Mouse (Mus musculus) small intestine, adult 2 months (tissue): Measurements from ENCODE around the gene Mrpl58. TPM values are rescaled to one million over a fixed set of nuclear protein-coding genes. Genes with fewer than 3 reads are reported as not detected.
"Not testable (repeated sequence)": the region's sequence is repeated elsewhere in the genome, so short reads cannot be mapped to it uniquely, and the experiment has no call there.

Source experiments
- H3K27ac ChIP-seq: fragments of 200-500 bp; 2 replicates; pipeline ENCODE4 v1.5.1; 2012; ENCODE audit warnings: low read depth, low read length, control low read depth, inconsistent platforms; ENCODE audit not compliant: insufficient read depth
- H3K27me3 ChIP-seq: fragments of 200-500 bp; 2 replicates; pipeline ENCODE4 v1.6.1; 2012; ENCODE audit warnings: mild to moderate bottlenecking, moderate library complexity, low read length, inconsistent platforms; ENCODE audit not compliant: control insufficient read depth, insufficient read depth
- H3K36me3 ChIP-seq: fragments of 200-500 bp; 2 replicates; pipeline ENCODE4 v1.6.1; 2012; ENCODE audit warnings: mild to moderate bottlenecking, low read length, control low read depth, inconsistent platforms; ENCODE audit not compliant: control insufficient read depth, insufficient read depth
- H3K4me1 ChIP-seq: fragments of 200-500 bp; 2 replicates; pipeline ENCODE4 v1.6.1; 2012; ENCODE audit warnings: low read length, inconsistent platforms, mixed read lengths; ENCODE audit not compliant: control insufficient read depth, insufficient read depth, insufficient read length
- H3K4me3 ChIP-seq: fragments of 200-500 bp; 2 replicates; pipeline ENCODE4 v1.5.1; 2012; ENCODE audit warnings: low read depth, mild to moderate bottlenecking, control low read depth, inconsistent platforms, low read length, moderate library complexity
- CTCF ChIP-seq: fragments of 200-500 bp; IDR thresholded peaks from 2 replicates; pipeline ENCODE4 v1.5.1; 2012; ENCODE audit warnings: low read depth, mild to moderate bottlenecking, control low read depth, inconsistent platforms, low read length, moderate library complexity, mixed read lengths; ENCODE audit not compliant: insufficient replicate concordance, insufficient read length; ENCODE audit errors: extremely low read depth
- POLR2A ChIP-seq: fragments of 200-500 bp; IDR thresholded peaks from 2 replicates; pipeline ENCODE4 v1.6.1; 2012; ENCODE audit warnings: low read depth, mild to moderate bottlenecking, control low read depth, inconsistent platforms, low read length, moderate library complexity
- WGBS: fragments of 180-500 bp; shearing (Covaris S2); methylation state at CpG from one replicate; pipeline ENCODE4 v1.1.7; 2018; 5-methylcytosine and 5-hydroxymethylcytosine counted together
- polyA plus RNA-seq: library from polyadenylated mRNA; depleted of rRNA; stranded (reverse); fragments of >200 nt; gene quantifications from 2 replicates; pipeline ENCODE4 v1.2.3, GENCODE M21; 2012

Gene Mrpl58
- polyA plus RNA-seq, 1 experiment = 45.8 TPM

- no peak overlapping the region for H3K4me3 ChIP-seq
- no peaks in the 10 kb centered on the region for H3K27me3 ChIP-seq
- whole genome bisulfite sequencing = 57% methylated on average over 16 of the region's 16 CpGs
- TF ChIP-seq CTCF (no peak), POLR2A (no peak)
- H3K4me1 ChIP-seq = peaks cover 3% of the 10 kb centered on the region
- H3K27ac ChIP-seq = no peak overlapping the region
- no peaks in the 10 kb centered on the region for H3K36me3 ChIP-seq
Measured at GRCm38 (mm10) chr11:115383701-115384474, 19.7 kb upstream of the Mrpl58 start.

- 85% methylated on average over 5 of the region's 5 CpGs for WGBS
- no peaks in the 10 kb centered on the region for H3K27me3 ChIP-seq
- TF ChIP-seq CTCF = no peak
- no peak for TF ChIP-seq POLR2A
Measured at GRCm38 (mm10) chr11:115384587-115384986, 19.0 kb upstream of the Mrpl58 start.

GRCm38 (mm10) chr11:115386859-115387258 is 16.7 kb upstream of the Mrpl58 start:
- WGBS = 80% methylated on average over 3 of the region's 3 CpGs
- not testable (repeated sequence) for H3K27ac ChIP-seq, H3K27me3 ChIP-seq, H3K4me3 ChIP-seq, H3K36me3 ChIP-seq, H3K4me1 ChIP-seq

More at GRCm38 (mm10) chr11:115384587-115384986, 19.0 kb upstream of the Mrpl58 start:
- H3K27ac ChIP-seq = no peak overlapping the region
- no peaks in the 10 kb centered on the region for H3K36me3 ChIP-seq
- H3K4me3 ChIP-seq = no peak overlapping the region
- peaks cover 3% of the 10 kb centered on the region for H3K4me1 ChIP-seq

GRCm38 (mm10) chr11:115391358-115391757 is 12.2 kb upstream of the Mrpl58 start:
- no peaks in the 10 kb centered on the region for H3K27me3 ChIP-seq
- WGBS = 93% methylated on average over 7 of the region's 7 CpGs
- TF ChIP-seq CTCF = no peak
- no peak for TF ChIP-seq POLR2A
- H3K27ac ChIP-seq = no peak overlapping the region
- H3K4me3 ChIP-seq = no peak overlapping the region
- no peaks in the 10 kb centered on the region for H3K36me3 ChIP-seq
- no peaks in the 10 kb centered on the region for H3K4me1 ChIP-seq

- 70% methylated on average over 34 of the region's 34 CpGs for WGBS
- H3K4me3 ChIP-seq = no peak overlapping the region
- H3K27me3 ChIP-seq = no peaks in the 10 kb centered on the region
- H3K27ac ChIP-seq = no peak overlapping the region
- H3K36me3 ChIP-seq = no peaks in the 10 kb centered on the region
- no peaks in the 10 kb centered on the region for H3K4me1 ChIP-seq
- TF ChIP-seq POLR2A (no peak), CTCF (no peak)
Measured at GRCm38 (mm10) chr11:115393721-115394325, 9.7 kb upstream of the Mrpl58 start.

- H3K27me3 ChIP-seq = no peaks in the 10 kb centered on the region
- no peaks in the 10 kb centered on the region for H3K4me1 ChIP-seq
- 37% methylated on average over 7 of the region's 7 CpGs for WGBS
- H3K36me3 ChIP-seq = no peaks in the 10 kb centered on the region
- no peak overlapping the region for H3K27ac ChIP-seq
- no peak for TF ChIP-seq POLR2A
- no peak for TF ChIP-seq CTCF
- no peak overlapping the region for H3K4me3 ChIP-seq
Measured at GRCm38 (mm10) chr11:115398085-115398484, 5.5 kb upstream of the Mrpl58 start.

GRCm38 (mm10) chr11:115400126-115400525 is 3.4 kb upstream of the Mrpl58 start:
- WGBS = 66% methylated on average over 3 of the region's 3 CpGs
- Histone ChIP-seq H3K4me3 (no peak overlapping the region), H3K4me1 (peaks cover 3% of the 10 kb centered on the region; the same call in 1 of the 2 replicates), H3K36me3 (no peaks in the 10 kb centered on the region), H3K27me3 (no peaks in the 10 kb centered on the region), H3K27ac (no peak overlapping the region)
- TF ChIP-seq POLR2A (no peak), CTCF (no peak)
